Mouse (Mus musculus) spleen, postnatal 4 days (tissue): ENCODE results near the gene Vps35.

Experiments used
- DNase-seq, 2 experiments: peaks; one replicate each; pipeline ENCODE4 v3.0.0; 2022; ENCODE audit warnings: low spot score in 2 of 2

Vps35 gene

GRCm38 (mm10) chr8:85299434-85300077 is at the start of gene Vps35, which contains the start of gene Orc6:
Gene Vps35 (minus strand): TSS chr8:85299802.
Gene Orc6 (plus strand): TSS chr8:85299632.
- peak; percentile 96 to 98 for DNase-seq

GRCm38 (mm10) chr8:85339871-85340573 is 40.4 kb upstream of the Vps35 start:
- no peak for DNase-seq

GRCm38 (mm10) chr8:85337681-85338080 is 38.1 kb upstream of the Vps35 start:
- no peak for DNase-seq

GRCm38 (mm10) chr8:85336211-85336933 is 36.8 kb upstream of the Vps35 start:
- no peak for DNase-seq

- DNase-seq: no peak
Measured at GRCm38 (mm10) chr8:85335105-85335504, 35.5 kb upstream of the Vps35 start.

- DNase-seq: no peak
Measured at GRCm38 (mm10) chr8:85329506-85329905, 29.9 kb upstream of the Vps35 start.

- DNase-seq: no peak
Measured at GRCm38 (mm10) chr8:85327036-85327435, 27.4 kb upstream of the Vps35 start.

- DNase-seq: no peak
Measured at GRCm38 (mm10) chr8:85323084-85323483, 23.5 kb upstream of the Vps35 start.

GRCm38 (mm10) chr8:85321981-85322380 is 22.4 kb upstream of the Vps35 start:
- no peak for DNase-seq

- peak in 1 of 2 experiments; percentile 51 for DNase-seq
Measured at GRCm38 (mm10) chr8:85318534-85318933, 18.9 kb upstream of the Vps35 start.

GRCm38 (mm10) chr8:85313036-85313435 is 13.4 kb upstream of the Vps35 start:
- DNase-seq: no peak

GRCm38 (mm10) chr8:85311743-85312142 is 12.1 kb upstream of the Vps35 start:
- peak in 1 of 2 experiments; percentile 28 for DNase-seq

- no peak for DNase-seq
Measured at GRCm38 (mm10) chr8:85308564-85308963, 9.0 kb upstream of the Vps35 start.

- no peak for DNase-seq
Measured at GRCm38 (mm10) chr8:85303531-85303930, 3.9 kb upstream of the Vps35 start.

GRCm38 (mm10) chr8:85302931-85303330 is 3.3 kb upstream of the Vps35 start:
- DNase-seq: no peak

- no peak for DNase-seq
Measured at GRCm38 (mm10) chr8:85301941-85302340, 2.3 kb upstream of the Vps35 start.

- DNase-seq: peak in 1 of 2 experiments; percentile 20
Measured at GRCm38 (mm10) chr8:85298600-85299433, 785 bp downstream of the Vps35 start.

- no peak for DNase-seq
Measured at GRCm38 (mm10) chr8:85286846-85287245, 12.8 kb downstream of the Vps35 start.

- no peak for DNase-seq
Measured at GRCm38 (mm10) chr8:85227297-85227696, 72.3 kb downstream of the Vps35 start.

GRCm38 (mm10) chr8:85225688-85226087 is 73.9 kb downstream of the Vps35 start, which contains the start of gene Olfr371:
Gene Olfr371 (plus strand): TSS chr8:85225988.
- no peak for DNase-seq

GRCm38 (mm10) chr8:85220992-85221391 is 78.6 kb downstream of the Vps35 start:
- no peak for DNase-seq

GRCm38 (mm10) chr8:85220220-85220619 is 79.4 kb downstream of the Vps35 start:
- DNase-seq: no peak
